Mouse (Mus musculus) liver, embryonic 14 days (tissue): Measurements from ENCODE around the gene Styx. TPM values are rescaled to one million over a fixed set of nuclear protein-coding genes. Genes with fewer than 3 reads are reported as not detected.

Experiments used
- polyA plus RNA-seq: library from polyadenylated mRNA; depleted of rRNA; stranded (reverse); fragments of >200 nt; gene quantifications from 2 replicates; pipeline ENCODE4 v1.2.3, GENCODE M21; 2012; rRNA removed

Gene Styx
- polyA plus RNA-seq = 5.0 and 6.3 TPM in 2 replicates

GRCm38 (mm10) chr14:45350931-45351859 is at the start of gene Styx:
Styx (plus strand) TSS chr14:45351093.

GRCm38 (mm10) chr14:45318426-45319236 is 32.3 kb upstream of the Styx start, which contains the start of gene Ero1l:
Ero1l (minus strand) TSS chr14:45318771.

GRCm38 (mm10) chr14:45329589-45330181 is 21.2 kb upstream of the Styx start, which contains the start of gene Psmc6:
Psmc6 (plus strand) TSS chr14:45329788.

DNA sequence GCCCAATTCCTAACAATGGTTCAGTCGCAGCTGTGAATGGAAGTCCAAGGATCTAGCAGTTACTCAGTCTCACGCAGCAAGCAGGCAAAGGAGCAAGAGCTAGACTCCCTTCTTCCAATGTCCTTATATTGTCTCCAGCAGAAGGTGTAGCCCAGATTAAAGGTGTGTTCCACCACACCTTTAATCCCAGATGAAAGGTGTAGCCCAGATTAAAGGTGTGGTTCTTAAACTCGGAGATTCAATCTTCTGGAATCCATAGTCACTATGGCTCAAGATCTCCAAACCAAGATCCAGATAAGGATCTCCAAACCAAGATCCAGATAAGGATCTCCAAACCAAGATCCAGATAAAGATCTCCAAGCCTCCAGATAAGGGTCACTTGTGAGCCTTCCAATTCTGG is 53.9 kb downstream of the Styx start, which contains the start of gene Gnpnat1:
Gnpnat1 (minus strand) TSS at position 101 of the 400 bp plus-strand sequence.

Other genes with a start within 250 kb of the Styx start
- gene Gpr137c, start 131.4 kb upstream of the Styx start, polyA plus RNA-seq = 0.18 and 0.19 TPM in 2 replicates
- 0.79 and 1.1 TPM in 2 replicates for gene Txndc16, start 130.8 kb upstream of the Styx start, polyA plus RNA-seq
- gene Ero1l, start 32.3 kb upstream of the Styx start, polyA plus RNA-seq = 12.3 and 15.5 TPM in 2 replicates
- gene Psmc6, start 21.3 kb upstream of the Styx start, polyA plus RNA-seq = 62.4 and 74.2 TPM in 2 replicates
- gene Gnpnat1, start 53.8 kb downstream of the Styx start, polyA plus RNA-seq = 8.4 and 10.5 TPM in 2 replicates
- gene Fermt2, start 179.0 kb downstream of the Styx start, polyA plus RNA-seq = 13.8 and 14.1 TPM in 2 replicates